Mouse (Mus musculus) c-Kit-positive CD71-positive TER-119-positive erythroid progenitor cells, embryonic 14.5 days (primary cell): ENCODE data around the gene Slc4a1ap.
"Not testable (repeated sequence)": the region's sequence is repeated elsewhere in the genome, so short reads cannot be mapped to it uniquely, and the experiment has no call there.

ENCODE experiments used
- DNase-seq: peaks from one replicate; pipeline ENCODE4 v3.0.0-alpha.2; 2013; ENCODE audit warnings: low spot score

Slc4a1ap gene

DNA sequence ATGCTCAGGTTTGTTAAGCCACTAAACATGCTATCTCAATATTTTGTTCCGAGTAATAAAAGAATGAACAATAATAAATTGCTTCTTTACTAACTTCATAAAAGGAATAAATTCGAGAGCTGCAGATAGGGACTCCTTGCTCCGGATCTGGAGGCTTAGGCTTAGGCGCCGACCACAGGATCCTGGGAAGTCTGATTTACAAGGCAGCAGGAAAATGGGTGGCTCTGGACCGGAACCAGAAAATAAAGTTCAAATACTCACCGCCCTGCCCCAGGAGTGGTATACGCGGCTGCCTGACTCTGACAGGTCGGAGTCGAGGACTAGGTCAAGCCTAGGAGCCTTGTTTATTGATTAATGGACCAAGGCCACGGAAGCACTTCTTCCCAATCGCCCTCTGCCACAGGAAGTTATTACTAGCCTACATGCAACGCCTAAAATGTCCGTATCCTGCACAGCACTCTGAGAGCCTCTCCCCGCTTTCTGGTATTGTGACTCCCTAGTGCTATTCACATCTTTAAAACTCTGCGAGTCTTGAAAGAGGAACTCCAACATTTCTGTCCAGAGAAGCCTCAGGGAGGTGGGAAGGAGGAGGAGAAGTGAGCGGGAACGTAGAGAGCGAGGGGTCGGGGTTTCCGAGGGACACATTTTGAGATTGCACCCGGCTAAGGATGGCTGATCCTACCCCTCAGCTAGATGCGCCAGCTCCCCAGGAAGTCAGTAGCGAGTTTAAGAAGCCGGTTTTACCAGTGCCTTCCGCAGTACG lies at the start of gene Slc4a1ap:
Slc4a1ap (plus strand) TSS at position 642 of the 763 bp plus-strand sequence.
- DNase-seq, result peak; percentile 82

DNA sequence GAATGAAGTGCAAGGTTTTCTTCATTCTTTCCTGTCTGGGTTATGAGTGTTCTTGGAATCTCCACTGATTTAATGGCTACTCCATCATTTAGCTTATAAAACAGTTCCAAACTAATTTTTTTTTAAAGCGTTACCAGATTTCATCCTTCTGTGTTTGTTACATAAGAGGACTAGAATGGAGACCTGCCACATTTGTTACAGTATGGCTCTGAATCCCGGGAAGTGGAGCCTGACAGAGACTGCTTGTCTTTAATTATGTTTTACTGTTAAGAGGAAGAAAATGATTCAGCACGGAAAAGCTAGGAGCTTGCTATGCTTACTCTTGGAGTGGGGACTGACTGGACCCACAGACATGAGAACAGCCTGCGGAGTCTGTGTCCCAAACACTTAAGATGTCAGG lies 46.3 kb upstream of the Slc4a1ap start:
- no peak for DNase-seq

DNA sequence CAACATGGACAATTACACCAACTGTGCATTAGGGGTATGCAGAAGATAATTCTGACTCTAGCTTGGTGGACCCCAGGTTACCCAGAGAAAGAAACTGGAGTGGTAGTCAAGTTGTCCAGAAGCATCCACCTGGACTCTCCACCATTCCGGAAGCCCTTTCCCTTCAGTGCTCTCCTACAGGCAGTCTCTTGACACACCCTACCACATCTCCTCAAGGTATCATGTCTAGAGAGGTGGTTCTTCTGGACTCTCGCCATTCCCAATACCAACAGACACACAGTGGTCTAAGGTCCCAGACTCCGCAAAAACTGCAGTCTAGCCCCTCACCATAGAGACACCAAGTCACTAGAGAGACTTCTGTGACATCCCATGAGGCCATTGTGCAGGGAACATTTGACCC lies 41.4 kb upstream of the Slc4a1ap start, which contains the start of gene 4930548H24Rik:
4930548H24Rik (plus strand) TSS at position 301 of the 400 bp plus-strand sequence.
- DNase-seq, result no peak

DNA sequence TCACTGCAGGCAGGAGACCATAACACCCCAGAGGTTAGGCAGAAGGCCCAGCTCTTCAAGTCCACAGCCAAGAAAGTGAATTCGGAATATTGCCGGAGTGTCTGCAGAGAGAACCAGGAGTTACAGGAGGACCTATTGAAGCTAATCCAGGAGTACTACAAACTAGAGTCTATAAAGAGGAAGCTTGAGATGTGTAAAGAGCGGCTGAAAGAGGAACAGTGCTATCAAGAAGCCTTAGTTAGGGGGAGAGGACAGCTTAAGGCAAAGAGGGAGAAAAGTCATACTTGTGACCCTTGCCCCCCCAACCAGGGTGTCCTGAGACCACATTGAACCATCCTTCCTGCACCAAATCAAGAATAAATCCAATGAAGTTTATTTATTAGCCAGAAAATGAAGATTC lies 38.9 kb upstream of the Slc4a1ap start:
- DNase-seq, result no peak

DNA sequence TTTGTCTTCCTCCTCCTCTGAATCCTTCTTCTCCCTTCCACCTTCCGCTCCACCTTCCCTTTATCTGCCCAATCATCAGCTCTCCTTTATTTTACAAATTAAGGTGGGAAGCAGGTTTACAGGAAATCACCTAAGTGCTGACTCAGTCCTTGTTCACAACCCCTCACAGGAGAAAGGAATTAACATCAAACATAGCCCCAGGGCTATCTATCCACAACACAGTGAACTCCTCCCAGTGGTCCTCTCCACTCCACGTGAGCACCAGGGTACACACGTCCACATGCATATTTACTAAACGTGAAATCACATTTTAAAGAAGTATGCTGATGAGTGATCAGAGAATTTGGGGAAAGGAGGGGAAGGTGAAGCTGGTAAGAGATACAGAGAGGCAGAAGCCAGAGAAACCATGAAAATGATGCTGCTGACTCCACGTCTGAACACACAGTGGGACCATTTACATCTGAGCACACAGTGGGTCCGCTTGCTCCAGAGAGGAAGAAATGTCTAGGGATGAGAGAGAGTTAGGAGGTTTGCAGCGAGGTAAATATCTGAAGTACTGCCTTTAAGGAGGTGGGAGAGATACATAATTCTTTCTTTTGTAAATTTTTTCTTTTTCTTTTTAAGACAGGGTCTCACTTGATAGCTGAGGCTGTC lies 37.6 kb upstream of the Slc4a1ap start:
- no peak for DNase-seq

DNA sequence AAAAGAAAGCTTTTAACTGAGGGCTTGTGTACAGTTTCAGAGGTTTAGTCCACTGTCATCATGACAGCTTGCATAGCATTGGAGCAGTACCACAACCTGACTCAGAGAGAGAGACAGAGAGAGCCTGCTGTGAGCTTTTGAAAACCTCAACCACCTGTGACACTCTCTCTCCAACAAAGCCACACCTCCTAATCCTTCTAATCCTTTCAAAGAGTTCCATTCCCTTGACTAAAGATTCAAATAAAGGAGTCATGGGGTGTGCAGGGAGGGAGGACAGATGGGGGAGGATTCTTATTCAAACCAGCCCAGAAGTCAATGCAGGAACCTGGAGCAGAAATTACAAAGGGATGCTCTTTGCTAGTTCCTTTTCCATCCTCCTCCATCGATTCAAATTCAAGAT lies 34.8 kb upstream of the Slc4a1ap start:
- no peak for DNase-seq

DNA sequence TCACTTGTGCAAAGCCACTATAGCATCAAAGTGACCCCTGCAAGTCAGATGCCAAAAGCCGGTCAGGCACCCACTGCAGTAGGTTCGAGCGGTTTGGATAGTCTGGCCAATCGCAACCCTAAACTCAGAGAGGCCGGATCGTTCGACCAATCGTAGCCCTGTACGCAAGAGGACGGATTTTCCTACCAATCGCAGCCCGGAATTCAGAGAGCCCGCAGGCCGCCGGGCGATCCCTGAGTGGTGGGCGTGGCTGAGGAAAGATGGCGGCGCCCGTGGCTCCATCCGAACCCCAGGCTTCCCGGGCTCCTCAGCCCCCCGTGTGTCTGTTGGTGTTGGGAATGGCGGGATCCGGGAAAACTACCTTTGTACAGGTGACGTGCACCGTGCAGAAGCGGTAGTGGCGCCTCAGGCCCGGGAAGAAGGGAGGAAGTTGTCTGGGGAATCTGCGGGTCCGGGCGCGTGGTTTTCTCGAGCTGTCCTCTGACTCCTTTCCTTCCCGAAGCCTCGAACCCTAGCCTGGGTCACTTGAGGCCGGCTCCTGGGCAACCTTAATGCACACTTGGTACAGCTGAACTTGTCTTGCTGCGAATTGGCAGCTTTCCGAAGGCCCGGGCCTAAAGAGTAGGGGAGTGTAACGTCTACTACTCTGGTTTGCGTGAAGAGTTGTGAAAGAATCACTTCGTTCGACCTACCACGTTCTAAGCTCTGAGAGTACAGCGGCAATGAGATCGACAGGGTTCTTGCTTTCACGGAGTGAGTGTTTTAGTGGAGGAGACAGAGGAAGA lies 32.1 kb upstream of the Slc4a1ap start, which contains the start of gene Gpn1:
Gpn1 (plus strand) TSS at position 229 of the 785 bp plus-strand sequence.
- DNase-seq, result peak; percentile 88

DNA sequence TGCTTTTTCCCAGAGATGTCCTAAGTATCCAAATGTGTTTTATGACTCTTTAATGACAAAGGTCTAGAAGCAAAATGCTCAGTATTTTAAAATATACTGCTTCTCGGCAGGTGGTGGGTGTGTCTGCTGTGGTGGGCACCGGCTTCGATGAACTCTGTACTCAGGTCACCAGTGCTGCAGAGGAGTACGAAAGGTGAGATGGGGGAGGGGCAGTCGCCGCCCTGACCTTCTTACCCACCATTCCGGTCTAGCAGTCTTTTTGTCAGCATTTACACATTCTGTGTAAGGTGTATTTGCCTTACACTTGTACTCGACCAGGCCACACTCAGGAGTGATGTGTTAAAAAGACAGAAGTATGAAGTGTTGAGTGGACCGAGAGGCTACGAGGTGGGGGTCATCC lies 22.0 kb upstream of the Slc4a1ap start:
- DNase-seq, result no peak

DNA sequence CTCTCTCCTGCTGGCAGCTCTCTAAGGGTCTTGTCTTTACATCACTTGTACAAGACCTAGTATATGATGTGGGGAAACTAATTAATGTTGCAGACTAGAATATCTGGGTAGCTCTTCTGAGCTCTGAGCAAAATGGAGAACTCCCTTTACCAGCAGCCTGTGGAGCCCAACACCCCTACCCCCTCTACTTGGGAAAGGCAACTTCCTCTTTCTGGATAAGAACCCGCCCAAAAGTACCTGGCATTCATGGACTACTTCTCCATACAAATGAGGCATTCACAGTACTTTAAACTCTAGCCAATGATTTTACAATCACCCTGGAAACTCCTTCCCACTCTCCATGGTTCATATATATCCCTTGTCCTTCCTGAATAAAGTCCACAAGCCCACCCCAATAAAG lies 14.3 kb upstream of the Slc4a1ap start:
- no peak for DNase-seq

DNA sequence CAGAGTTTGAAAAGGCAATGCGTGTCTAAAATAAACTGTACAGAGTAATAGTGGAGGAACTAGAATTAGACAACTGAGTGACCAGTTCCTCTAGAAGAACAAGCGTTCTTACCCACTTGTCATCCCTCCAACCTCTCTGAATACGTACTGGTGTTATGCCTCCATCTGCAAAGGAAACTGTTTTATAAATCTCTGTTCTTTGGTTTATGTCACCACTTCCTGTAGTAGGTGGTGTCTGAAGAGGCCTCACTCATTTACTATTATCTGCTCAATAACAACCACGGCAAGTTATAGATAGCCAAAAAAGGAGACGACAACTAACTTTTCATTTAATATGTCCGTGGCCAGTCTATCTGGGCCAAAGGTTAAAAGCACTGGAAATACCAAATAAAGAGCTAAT lies 6.2 kb upstream of the Slc4a1ap start:
- DNase-seq, result no peak

DNA sequence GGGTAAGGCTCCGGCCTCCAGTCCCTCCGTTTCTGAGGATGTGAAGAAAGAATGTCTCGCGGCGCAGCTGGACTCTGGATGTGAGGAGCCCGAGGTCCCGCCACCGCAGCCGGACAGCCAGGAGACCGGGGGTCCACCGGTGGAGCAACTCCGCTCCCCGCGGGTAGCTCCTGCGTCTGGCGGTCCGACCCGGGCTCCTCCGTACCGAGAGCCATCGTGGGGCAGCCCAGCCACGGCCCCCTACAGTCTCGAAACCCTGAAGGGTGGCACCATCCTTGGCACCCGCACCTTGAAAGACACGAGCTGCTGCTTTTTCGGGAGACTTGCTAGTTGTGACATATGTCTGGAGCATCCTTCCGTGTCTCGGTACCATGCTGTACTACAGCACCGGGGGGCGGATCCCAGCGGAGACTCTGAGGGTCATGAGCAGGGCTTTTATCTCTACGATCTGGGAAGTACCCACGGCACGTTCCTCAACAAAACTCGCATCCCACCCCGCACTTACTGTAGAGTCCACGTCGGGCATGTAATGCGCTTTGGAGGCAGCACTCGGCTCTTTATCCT lies 404 bp downstream of the Slc4a1ap start:
- DNase-seq, result no peak

DNA sequence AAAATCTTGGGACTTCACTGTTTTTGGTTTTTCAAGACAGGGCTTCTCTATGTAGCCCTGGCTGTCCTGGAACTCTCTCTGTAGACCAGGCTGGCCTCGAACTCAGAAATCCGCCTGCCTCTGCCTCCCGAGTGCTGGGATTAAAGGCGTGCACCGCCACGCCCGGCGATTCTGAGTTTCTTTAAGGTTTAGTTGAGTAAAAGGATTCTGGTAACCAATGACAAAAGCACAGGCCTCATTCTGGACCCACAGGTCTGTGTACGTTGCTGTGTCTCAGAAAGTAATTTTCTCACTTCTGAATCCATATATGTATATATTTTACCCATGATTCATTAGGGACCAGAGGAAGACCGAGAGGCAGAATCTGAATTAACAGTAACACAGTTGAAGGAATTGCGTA lies 912 bp downstream of the Slc4a1ap start, which contains the start of gene Supt7l:
Supt7l (minus strand) TSS at position 101 of the 400 bp plus-strand sequence.
- not testable (repeated sequence) for DNase-seq

DNA sequence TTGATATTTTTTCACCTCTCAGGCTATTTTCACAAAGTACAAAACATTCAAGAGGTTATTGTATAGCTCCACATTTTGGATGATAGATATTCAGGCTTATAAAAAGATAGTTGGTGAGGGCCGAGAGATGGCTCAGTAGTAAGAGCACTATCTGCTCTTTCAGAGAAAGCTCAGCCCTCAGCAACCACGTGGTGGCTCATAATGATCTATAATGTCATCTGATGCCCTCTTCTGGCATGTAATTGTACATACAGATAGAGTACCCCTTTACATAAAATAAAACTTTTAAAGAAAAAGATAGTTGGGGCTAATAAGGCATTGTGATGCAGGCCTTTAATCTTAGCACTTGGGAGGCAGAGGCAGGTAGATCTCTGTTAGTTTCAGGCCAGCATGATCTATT lies 1.8 kb downstream of the Slc4a1ap start:
- DNase-seq, result peak; percentile 32

DNA sequence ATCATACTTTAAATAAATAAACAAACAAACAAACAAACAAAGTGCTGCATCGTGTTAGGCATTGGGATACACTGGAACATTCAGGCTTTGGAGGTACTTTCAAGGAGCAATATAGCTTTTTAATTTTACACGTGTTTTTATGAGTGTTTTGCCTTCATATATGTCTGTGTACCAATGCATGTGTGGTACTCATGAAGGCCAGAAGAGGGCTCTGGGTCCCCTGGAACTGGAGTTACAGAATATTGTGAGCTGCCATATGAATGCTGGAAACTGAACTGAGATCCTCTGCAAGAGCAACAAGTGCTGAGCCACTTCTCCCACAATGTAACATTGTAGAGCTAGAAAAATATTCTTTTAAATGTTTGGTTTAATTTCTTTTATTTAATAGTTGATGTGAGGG lies 8.4 kb downstream of the Slc4a1ap start:
- no peak for DNase-seq

DNA sequence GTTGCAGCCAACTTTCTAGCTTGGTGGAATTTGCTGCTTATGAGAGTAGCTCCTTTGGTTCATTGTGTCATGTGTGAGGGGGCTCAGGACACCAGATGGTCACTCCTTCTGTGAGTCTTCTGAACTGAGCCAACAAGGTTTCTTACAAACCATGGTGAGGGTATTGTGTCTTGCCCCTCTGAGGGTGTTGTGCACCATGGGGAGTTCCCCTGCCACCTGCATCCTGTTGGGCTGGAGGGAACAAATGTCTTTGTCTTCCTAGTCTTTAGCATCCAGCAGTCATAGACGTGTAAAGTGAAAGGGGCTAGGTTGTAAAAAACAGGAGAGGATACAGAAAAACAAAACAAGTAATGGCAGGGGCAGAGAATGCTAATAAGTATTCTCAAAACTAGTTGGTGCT lies 32.6 kb downstream of the Slc4a1ap start:
- no peak for DNase-seq

DNA sequence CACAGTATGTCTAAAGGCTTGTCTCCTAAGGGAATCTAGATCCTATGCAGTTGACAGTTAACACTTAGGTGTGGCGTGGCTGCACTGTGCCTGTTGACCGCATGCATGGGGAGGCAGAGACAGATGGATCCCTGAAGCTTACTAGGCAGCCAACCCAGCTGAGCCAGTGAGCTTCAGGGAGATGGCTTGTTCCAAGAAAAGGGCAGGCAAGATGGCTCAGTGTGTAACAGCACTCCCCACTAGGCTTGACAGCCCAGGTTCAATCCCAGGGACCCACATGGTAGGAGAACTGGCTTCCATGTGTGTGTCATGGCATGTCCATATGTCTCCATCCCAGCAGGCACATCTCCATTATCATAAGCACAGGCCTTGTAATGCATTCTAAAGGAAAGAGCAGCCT lies 33.6 kb downstream of the Slc4a1ap start:
- no peak for DNase-seq

DNA sequence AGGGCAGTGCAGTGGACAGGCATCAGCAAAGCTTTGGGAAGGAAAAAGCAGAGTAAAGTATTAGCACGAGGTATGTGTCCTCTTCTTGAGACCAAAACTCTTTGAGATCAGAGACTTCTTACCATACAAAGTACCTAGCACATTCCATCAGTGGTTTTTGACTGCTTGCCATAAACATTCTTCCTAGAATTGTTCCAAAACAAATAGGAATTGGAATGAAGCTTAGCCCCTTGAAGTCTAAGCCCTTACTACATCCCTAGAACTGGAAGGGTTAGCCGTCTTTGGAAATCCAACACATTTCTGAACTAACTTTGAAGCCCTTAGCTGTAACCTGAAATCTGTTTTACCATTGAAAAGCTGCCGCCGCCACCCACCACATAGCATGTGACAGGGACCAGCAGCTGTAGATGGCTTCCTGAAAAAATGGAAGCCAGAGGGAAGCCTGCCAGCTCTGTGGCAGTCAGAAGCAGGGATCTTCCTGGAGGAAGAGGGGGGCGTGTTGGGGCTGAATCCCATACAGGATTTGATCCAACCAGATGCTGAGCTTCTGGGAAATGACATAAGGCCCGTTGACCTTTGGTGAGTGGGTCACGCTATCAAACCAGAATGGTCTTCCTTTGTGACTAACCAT lies 35.4 kb downstream of the Slc4a1ap start:
- no peak for DNase-seq

DNA sequence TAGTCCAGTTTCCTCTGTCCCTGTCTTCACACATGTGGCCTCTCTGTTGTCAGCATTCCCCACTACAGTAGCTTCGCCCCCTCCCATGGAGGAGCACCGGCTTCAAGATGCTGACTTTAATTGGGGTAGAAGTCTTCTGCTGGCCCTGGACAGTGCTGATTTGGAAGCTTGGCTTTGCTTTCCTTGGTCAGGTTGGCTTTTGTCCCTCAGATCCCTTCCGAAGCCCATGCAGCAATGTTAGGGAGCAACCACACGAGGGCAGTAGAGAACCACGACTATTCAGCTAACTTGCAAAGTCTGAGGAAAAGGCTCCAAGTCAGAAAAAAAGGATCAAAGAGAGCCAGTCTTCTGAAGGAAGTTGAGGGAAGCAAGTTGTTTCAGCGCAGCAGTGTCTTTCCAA lies 36.7 kb downstream of the Slc4a1ap start:
- peak; percentile 54 for DNase-seq

DNA sequence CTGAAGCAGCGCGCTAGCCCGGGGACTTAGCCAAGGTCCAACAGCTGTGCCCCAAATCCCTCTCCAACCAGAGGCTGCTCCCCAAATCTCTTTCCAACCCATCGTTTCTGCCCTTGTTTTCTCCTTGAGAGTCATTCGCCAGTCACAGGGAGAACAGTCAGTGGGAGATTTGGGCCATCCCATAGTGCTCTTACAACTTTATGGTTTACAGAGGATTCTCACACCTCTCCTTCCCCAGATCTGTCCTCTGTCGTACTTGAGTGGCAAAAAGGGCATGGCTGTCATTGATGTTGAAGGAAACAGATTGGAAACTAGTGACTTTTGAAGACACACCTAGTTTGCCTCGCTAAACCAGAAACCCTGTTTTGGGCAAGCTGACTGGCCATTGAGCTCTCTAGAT lies 37.1 kb downstream of the Slc4a1ap start:
- no peak for DNase-seq

DNA sequence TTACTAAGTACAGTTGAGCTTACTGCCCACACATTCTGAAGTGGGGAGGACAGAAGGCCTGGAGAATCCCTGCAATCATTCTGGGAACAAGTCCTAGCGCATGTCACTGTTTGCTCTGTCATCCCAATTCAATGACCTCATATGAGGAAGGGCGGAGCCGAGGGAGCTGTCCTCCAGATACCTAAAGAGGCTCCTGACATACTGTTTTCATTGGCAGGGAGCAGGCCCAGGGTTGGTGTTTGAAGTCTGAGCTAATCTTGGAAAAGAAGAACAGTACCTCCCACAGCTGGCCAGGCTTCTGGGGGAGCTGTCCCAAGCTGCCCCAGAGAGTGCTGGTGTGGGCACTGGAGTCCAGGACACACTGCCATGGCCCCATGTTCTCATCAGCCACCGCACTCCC lies 38.2 kb downstream of the Slc4a1ap start:
- DNase-seq, result no peak

DNA sequence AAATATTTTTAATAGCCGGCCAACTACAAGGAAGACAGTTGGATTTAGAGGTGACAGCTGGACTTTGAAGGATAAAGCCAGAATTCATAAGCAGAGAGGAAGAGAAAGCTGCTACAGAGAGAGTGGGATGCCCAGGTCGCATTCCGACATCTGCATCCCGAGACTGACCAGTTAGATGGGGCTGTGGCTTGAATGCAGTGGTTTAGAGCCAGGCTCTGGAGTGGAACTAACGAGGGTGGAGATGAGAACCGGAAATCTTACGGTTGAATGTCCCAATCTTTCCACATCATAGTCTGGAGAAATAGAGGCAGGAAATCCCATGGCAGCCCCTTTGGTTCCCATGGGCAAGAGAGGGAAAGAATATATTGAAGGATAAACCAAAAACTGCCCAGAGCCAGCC lies 39.2 kb downstream of the Slc4a1ap start:
- DNase-seq, result no peak

DNA sequence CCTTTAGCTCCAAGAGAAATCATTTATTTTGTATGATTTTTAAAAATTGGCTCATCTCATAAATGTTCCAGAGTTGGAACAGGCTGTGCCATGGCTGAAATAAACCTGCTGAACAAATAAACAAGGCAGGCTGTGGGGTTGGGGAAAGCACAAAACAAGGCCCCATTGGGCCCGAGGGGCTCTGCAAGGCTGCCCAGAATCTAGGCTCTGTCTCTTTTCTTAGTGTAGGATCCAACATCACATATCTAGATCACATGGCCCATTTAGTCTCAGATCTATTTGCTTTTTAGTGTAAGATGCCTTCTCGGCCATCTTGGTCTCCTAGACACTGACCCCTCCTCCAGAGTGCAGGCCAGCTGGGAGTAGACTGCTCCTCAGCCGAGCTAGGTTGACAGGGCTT lies 39.7 kb downstream of the Slc4a1ap start:
- DNase-seq, result no peak
